Mouse (Mus musculus): Measurements from ENCODE around the gene Mbl2. TPM values are rescaled to one million over a fixed set of nuclear protein-coding genes. Genes with fewer than 3 reads are reported as not detected.
"Not testable (repeated sequence)": the region's sequence is repeated elsewhere in the genome, so short reads cannot be mapped to it uniquely, and the experiment has no call there.

Mbl2 gene
- total RNA-seq (2021), result under 1 TPM in 1 of 2 experiments, not detected in 1; 0.34 TPM
- long read RNA-seq, experiment 1, result 0 reads
- long read RNA-seq, experiment 2, result 0 reads

DNA sequence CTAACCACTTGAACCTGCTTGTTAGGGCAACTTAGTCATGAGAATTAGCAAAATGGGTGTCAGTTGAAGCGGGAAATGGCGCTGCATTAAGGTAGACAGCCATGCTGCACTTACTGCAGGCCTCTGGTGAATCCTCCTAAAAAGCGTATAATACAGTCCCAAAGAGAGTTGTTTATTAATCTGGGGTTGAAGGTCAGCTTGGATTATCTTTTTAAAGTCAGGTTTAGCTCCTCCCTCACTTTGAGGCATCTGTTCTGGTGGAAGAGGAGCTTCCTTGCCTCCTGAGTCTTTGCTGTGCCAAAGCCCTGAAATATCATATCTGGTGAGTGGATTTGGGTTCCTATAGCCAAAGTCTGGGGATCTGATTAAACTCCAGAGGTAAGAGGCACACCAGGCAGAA is at the start of gene Mbl2:
Mbl2 (plus strand) TSS at position 252 of the 400 bp plus-strand sequence.
- no peak for DNase-seq (ENCODE audit: low spot score in 2 of 2)

DNA sequence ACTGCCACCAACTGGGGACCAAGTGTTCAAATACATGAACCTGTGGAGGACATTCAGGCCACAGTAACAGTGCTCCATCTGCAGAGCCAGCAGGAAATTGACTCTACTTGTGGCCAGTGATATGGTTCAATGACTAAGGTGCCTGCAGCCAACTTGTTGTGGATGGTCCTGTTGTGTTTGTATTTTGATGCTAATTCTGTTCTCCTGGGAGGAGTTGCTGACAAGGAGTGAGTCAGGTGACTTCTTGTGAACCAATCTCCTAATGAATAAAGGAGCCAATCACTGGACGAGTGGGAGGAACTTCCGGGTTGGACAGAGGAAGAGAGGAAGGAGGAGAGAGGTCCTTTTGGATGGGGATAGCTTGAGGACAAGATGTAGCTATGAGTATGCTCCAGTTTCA is 47.2 kb upstream of the Mbl2 start:
- no peak for DNase-seq (ENCODE audit: low spot score in 2 of 2)

DNA sequence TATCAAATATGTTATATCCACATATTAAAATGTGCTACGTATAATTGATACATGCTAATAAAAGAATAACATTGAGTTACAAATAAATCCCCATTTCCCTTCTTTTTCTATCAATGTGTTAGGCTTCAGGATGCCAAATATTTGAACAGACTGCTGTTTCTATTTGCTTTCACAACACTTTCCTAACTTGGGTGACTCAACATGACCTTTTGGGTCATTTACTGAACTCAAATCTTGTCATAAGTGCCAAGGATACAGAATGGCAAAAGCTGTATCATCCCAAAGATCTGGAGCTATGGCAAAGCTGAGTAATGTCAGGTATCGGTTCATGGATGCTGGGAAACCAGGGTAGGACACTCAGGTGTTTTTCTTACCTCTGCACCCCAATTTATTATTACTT is 45.5 kb upstream of the Mbl2 start:
- no peak for DNase-seq (ENCODE audit: low spot score in 2 of 2)

DNA sequence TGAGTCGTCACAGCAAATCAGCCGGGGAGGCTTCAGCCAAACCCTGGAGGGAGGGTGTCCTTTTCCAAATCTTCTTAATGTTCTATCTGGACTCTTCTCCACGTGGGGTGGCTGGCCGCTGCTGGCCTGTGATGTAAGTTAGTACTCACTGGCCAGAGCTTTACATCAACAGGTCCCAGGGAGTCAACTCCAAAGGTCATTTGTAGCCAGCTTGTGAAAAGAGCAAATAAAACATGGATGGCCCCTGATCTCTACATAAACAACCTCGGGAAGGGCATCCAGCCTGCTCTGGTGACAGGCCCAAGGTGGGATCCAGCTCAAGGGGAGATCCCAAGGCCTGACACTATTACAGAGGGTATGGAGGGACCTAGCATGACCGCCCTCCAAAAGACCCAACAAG is 37.7 kb upstream of the Mbl2 start:
- no peak for DNase-seq (ENCODE audit: low spot score in 2 of 2)

DNA sequence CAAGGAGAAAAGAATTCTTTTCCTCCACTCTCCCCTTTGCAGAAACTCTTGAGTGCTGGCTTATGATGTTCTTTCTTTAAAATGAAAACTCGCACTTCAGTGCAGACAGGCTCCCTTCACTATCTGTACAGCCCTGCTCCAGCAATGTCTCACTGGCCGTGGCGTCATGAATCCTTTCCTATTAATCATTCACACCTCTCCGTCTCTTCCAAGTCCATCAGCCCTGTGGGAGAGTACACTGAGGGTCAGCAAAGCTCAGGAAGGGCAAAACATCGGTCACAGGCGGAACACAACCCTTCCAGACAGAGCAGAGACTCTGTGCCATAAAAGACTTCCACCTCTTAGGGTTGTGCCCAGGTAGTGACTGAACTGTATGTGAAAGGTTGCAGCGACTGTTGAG is 30.6 kb upstream of the Mbl2 start:
- no peak for DNase-seq (ENCODE audit: low spot score in 2 of 2)

DNA sequence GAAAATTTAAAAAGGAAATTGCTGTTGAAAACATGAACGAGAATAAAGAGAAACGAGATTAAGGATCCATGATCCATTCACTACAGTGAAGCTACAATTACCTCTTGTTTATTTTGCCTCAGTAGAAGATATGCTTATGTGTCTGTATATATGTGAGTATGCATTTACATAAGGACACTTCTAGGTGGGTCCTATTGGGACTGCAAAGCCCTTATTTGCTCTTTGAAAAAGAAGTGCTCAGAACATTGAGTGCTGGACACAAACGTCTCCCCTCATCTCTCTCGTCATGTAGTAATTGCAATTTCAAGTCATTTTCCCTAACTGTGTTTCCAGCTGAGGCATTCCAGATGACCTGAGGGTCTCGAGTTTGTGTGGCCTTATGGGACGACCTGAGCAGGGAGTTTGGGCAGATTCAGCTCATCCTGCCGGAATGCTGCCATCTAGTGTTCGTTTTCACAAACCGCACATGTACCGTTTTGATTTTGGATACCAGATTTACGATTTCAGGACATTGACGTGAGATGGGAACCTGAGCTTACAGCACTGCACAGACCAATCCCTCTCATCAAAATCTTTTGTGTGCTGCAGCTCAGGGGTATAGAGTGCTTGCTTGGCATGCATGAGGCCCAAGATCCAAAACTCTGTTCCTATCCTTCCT is 27.5 kb upstream of the Mbl2 start:
- DNase-seq (ENCODE audit: low spot score in 2 of 2), result peak in 1 of 2 experiments; percentile 14

DNA sequence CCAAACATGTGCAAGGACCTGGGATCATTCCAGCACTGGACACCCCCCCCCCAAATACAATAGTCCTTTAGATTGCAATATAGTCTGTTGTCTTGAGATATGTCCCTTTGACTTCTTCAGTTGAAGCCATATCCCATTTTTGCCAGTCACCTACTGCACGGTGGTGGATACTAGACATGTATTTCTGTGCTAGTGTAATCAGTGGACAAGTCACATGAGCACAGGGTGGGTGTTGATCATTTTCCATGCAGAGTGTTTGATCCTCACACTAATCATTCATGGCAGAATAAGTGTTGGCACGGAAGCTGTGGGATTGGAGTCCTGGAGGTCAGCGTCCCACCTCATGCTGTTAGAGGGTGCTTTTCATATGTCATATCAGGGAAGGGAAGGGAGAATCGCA is 26.9 kb upstream of the Mbl2 start:
- DNase-seq (ENCODE audit: low spot score in 2 of 2), result no peak

DNA sequence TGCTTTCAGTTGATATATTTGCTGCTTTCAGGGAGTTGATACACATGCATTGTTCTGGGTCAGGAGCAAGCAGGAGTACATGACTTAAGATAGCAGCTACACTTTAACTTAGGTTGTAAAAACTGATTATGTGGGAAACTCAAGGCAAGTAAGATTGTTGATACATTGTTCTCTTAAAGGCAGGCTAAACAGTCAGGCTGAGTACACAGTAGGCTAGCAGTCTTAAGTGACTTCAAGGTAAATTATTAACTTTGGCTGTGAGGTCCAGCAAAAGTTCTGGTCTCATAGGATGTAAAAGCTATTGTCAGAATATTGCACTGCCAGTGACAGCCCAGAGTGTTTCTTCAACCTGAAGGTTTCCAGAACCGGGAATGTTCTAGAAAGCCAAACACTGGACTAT is 25.8 kb upstream of the Mbl2 start:
- no peak for DNase-seq (ENCODE audit: low spot score in 2 of 2)

DNA sequence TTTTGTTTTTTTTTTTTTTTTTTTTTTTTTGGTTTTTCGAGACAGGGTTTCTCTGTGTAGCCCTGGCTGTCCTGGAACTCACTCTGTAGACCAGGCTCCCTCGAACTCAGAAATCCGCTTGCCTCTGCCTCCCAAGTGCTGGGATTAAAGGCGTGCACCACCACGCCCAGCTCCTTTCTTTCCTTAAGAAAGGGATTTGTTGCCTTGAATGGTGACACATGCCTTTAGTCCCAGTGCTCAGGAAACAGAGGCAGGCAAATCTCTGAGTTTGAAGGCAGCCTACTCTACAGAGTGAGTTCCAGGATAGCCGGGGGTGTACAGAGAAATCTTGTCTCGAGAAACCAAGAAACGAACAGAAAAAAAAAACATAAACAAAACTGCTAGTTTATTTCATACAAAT is 23.7 kb upstream of the Mbl2 start:
- DNase-seq (ENCODE audit: low spot score in 2 of 2), result not testable (repeated sequence)

DNA sequence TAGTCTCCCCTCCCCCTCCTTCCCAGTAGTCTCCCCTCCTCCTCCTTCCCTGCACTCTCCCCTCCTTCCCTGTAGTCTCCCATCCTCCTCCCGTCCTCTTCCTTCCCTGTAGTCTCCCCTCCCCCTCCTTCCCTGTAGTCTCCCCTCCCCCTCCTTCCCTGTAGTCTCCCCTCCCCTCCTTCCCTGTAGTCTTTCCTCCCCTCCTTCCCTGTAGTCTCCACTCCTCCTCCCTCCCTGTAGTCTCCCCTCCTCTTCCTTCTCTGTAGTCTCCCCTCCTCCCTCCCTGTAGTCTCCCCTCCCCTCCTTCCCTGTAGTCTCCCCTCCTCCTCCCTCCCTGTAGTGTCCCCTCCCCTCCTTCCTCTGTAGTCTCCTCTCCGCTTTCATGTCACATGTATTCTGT is 18.7 kb upstream of the Mbl2 start:
- DNase-seq (ENCODE audit: low spot score in 2 of 2), result no peak

DNA sequence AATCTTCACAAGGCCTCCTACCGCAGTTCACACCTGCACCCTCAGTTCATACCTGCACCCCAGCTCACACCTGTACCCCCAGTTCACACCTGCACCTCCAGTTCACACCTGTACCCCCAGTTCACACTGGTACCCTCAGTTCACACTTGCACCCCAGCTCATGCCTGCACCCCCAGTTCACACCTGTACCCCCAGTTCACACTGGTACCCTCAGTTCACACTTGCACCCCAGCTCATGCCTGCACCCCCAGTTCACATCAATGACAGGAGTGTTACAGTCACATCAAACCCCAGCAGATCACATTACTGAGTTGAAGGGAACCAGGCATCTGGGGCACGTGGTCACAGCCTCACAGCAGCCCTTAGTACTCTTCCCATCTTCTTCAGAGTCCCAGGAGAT is 17.0 kb upstream of the Mbl2 start:
- not testable (repeated sequence) for DNase-seq (ENCODE audit: low spot score in 2 of 2)

DNA sequence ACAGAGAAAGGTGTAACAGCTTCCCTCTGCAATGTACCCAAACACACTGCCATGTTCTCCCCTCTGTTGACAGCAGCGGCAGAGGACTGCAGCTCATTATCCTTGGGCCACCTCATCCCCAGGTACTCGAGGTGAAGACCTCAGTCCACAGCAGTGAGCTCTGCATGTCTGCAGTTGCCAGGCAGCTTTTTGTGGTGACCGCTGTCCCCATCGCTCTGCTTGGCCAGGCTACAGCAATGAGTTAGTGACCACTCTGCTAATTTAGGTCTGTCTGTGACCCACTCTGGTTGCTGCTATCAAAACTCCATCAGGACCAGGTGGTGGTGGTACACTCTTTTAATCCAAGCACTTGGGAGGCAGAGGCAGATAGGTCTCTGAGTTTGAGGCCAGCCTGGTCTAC is 16.6 kb upstream of the Mbl2 start:
- DNase-seq (ENCODE audit: low spot score in 2 of 2), result no peak

DNA sequence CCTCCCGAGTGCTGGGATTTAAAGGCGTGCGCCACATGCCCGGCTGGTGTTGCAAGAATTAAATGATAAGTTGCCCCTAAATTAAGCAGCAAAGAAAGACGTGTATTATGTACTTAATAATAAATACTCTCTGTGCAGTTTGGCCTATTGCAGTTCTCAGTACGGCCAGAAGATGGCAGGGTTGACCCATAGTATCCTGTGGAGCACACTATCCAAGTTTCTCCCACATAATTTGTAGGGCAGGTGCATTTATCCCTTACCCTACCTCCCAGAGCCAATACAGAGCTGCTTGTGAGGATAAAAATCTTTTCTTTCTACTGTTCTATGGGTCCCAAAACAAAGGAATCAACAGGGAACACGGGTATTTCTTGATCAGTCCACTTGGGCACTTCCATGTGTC is 15.4 kb upstream of the Mbl2 start:
- peak in 1 of 2 experiments; percentile 31 for DNase-seq (ENCODE audit: low spot score in 2 of 2)

DNA sequence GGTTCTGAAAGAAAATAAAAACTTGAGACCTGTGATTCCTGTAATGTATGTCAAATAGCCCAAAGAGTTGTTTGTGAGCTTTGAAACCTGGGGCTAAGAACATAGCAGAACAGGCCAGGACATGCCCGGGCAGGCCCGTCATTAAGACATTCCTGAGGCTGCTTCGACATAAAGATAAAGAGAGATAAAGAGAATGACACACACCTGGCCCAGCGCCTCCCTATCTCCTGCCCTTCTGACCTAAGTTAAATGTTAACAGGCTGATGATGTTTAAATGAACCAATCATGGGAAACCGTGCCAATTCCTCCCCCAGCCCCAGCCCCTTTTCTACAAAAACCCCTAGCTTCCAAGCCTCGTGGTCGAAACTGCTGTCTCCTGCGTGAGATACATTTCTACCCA is 10.1 kb upstream of the Mbl2 start:
- DNase-seq (ENCODE audit: low spot score in 2 of 2), result not testable (repeated sequence)

DNA sequence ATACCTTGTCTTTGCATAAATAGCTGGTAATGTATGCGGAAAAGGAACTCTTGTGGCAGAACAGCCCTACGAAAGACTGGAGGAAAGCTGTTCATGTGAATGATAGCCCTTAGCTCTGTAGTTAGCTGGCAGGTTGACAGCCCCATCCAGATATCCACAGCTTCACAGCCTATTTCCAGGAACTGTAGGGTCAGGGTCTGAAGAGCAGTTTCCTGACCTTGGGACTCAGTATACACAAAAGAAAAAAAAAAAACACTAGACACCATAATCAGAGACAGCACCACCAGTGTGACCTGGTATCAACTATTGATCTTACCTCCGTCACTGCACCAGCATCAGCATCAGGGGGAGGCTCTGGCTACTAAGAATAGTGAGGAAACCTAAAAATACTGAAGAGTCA is 3.3 kb upstream of the Mbl2 start:
- no peak for DNase-seq (ENCODE audit: low spot score in 2 of 2)

DNA sequence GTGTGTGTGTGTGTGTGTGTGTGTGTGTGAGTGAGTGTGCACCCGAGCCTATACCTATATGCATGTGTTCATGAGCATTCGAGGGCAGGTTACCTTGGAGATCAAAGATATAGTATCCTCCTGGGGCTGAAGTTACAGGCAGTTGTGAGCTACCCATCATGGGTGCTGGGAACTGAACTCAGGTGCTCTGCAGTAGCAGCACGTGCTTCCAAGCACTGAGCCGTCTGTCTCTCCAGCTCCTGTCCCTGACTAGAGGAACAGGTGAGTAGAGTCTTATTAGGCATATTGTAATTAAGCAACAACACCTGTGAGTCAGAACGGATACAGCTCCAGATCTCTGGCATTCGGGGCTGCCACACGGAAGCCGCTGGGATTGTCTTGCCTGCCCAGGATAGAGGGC is 1.7 kb downstream of the Mbl2 start:
- DNase-seq (ENCODE audit: low spot score in 2 of 2), result no peak

DNA sequence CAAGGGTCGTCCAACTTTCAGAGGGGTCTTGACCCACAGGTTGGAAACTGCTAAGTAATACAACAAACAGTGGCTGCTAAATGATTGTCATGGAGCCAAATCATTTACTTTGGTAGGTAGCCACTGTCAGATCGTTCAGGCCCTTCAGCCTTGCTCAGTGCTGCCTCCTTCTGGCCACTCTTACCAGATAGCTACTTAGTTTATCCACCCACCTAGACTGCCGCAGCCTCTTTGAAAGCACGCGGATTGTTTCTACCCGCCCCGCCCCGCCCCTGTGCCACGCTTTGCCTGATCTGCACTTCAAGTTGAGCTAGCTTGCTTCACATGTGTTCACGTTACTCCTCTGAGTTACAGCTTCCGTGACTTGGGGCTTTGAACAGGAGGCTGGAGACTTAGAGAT is 14.6 kb downstream of the Mbl2 start:
- no peak for DNase-seq (ENCODE audit: low spot score in 2 of 2)

DNA sequence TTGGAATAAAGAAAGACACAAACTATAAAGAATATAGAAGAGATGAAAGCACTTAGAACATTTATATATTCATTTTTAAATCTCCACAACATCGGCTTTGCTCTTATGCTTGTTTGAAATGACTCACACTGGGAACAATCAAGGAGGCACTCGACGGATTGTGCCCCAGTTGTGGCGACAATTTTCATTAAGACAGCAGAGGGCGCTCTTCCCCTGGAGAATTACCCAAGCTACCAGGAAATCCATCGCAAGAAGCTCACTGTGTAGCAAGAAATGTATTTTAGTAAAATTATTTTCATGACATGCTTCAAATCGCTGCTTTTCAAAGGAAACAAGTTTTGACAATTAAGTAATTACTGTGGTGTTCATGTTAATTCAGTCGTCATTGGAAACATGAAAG is 16.1 kb downstream of the Mbl2 start:
- DNase-seq (ENCODE audit: low spot score in 2 of 2), result peak; percentile 35 to 37

DNA sequence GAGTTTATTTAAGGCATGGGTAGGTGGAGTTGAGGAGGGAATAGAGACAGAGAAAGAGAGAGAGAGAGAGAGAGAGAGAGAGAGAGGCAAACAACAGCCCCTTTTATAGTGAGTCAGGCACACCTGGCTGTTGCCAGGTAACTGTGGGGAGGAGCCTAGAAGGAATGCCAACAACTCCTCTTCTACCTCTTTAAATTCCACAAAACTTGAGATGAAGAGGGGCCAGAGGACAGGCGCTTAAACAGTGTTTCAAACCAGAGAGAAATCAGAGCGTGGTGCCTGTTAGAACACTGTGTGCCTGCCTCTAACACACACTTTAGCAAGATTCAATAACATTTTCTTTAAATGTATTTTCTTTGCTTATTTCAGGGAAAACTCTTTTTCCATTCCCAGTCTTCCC is 19.5 kb downstream of the Mbl2 start:
- no peak for DNase-seq (ENCODE audit: low spot score in 2 of 2)

DNA sequence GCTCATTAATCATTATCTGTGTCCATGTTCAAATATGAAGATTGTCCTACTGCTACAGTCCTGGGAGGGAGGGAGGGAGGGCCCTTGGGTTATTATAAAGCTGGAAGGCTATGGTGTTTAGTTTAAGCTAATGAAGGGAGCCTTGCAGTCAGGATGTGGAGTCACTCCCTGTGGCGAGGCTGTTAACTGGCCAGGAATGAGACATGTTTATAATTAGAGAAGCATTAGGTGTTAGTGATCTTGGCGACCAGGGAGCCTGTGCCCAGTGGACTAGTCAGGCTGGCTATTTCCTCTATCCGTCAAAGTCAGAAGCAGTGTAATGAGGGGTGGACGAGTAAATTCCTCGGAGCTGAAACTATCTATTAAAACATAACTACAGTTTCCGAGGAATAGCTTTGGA is 23.6 kb downstream of the Mbl2 start:
- DNase-seq (ENCODE audit: low spot score in 2 of 2), result no peak

DNA sequence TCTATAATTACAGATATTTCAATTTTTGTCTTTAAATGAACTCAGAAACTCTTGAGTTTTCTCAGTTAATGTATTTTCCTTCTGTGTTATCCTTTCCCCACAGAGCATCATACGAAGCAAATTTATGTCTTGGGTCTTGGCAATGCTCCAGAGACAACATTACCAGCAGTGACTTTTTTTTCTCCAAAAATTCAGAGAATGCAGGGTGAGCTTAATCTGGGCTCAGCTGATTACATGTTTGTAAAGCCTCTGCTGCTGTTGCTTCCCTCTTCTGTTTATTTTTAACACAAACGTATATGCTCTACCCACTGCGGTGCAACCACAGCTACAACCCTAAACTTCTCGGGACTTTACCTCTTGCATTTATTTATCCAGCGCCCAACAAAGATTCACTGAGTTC is 48.4 kb downstream of the Mbl2 start:
- DNase-seq (ENCODE audit: low spot score in 2 of 2), result no peak

DNA sequence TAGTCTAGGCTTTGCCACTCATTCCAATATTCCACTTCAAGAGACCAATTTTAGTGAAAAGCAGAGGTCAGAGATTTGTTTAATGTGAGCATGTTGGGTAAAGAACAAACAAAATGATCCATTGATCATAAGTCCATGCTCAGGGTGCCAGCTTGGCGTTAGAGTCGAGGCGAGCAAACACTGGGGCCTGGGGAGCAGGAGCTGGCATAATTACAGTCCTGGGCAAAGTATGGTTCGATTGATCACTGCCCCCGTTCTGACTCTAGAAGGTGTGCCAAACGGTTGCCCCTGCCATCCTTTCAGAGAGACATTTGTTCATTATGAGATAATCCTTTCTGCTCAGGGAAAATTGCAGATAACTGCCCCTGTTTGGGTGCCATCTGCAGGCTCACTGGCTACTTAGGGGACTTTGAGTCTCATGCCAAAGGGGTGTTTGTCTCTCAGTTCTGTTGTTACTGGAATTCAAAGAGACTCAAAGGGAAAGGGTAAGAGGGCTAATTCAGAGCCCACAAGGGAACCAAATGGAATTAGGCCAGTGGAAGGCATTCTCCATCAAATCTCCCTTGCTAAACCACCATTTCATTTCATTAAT is 55.3 kb downstream of the Mbl2 start:
- DNase-seq (ENCODE audit: low spot score in 2 of 2), result no peak
